Mouse (Mus musculus) embryonic fibroblast, embryonic 13.5 days (primary cell): ENCODE results near the gene Ccdc151.

ENCODE experiments used
- CTCF ChIP-seq: IDR thresholded peaks from 2 replicates; pipeline ENCODE4 v1.5.1; 2011; ENCODE audit warnings: mild to moderate bottlenecking, control low read depth, low read length, moderate library complexity, borderline replicate concordance; ENCODE audit not compliant: insufficient read depth
- POLR2A ChIP-seq: IDR thresholded peaks from 2 replicates; pipeline ENCODE4 v1.6.1; 2011; ENCODE audit warnings: low read depth, mild to moderate bottlenecking, control low read depth, low read length, moderate library complexity

GRCm38 (mm10) chr9:22001633-22002032 is 801 bp downstream of the Ccdc151 start:
- TF ChIP-seq CTCF (no peak), POLR2A (no peak)
